Mouse (Mus musculus): ENCODE measurements around the gene Olfr766-ps1. TPM values are rescaled to one million over a fixed set of nuclear protein-coding genes. Genes with fewer than 3 reads are reported as not detected.

Olfr766-ps1 gene
- not detected for polyA plus RNA-seq (2014; fragmentation: Illumina TruSeq; extraction: RNeasy Lipid Tissue Mini Kit (QIAGEN cat#74804); ENCODE audit: low read depth, low replicate concordance)

DNA sequence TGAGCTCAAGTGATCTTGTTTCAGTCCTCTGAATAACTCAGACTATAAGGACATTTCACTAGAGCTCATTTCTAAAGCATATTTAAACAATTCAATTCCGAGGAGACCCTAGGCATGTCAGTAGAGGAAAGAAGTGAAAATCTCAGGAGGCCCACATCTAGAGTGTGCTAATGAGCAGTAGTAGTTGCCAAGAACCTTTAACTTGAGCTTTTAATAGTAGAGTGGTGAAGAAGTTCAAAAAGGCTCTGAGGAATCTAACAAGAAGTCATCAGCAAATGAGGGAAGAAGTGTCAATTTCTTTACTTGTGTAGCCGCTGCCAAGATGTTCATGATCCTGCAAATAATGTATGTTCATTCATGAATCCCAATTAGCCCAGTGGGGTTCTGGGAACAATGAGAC, at the start of gene Olfr766-ps1:
Gene Olfr766-ps1 (minus strand): TSS at position 101 of the 400 bp plus-strand sequence.

GRCm38 (mm10) chr10:129117761-129118160, 49.0 kb upstream of the Olfr766-ps1 start, which contains the start of gene Olfr769:
TSS of gene Olfr769 (minus strand) at chr10:129117861.

GRCm38 (mm10) chr10:129099275-129099674, 30.5 kb upstream of the Olfr766-ps1 start, which contains the start of gene Olfr768:
TSS of gene Olfr768 (minus strand) at chr10:129099375.

GRCm38 (mm10) chr10:129082810-129083209, 14.0 kb upstream of the Olfr766-ps1 start, which contains the start of gene Olfr767:
TSS of gene Olfr767 (minus strand) at chr10:129082910.

GRCm38 (mm10) chr10:129049898-129050297, 18.9 kb downstream of the Olfr766-ps1 start, which contains the start of gene Olfr765:
TSS of gene Olfr765 (minus strand) at chr10:129049998.

DNA sequence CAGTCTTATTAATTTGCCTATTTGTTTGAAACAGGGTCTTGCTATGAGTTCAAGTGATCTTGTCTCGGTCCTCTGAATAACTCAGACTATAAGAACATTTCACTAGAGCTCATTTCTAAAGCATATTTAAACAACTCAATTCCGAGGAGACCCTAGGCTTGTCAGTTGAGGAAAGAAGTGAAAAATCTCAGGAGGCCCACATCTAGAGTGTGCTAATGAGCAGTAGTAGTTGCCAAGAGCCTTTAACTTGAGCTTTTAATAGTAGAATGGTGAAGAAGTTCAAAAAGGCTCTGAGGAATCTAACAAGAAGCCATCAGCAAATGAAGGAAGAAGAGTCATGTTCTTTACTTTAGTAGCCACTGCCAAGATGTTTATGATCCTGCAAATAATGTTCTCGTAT, 29.0 kb downstream of the Olfr766-ps1 start, which contains the start of gene Olfr764-ps1:
Gene Olfr764-ps1 (minus strand): TSS at position 101 of the 400 bp plus-strand sequence.

Other genes with a start within 250 kb of the Olfr766-ps1 start
- 126 TPM for gene Ormdl2, start 247.3 kb downstream of the Olfr766-ps1 start, polyA plus RNA-seq (2014; fragmentation: Illumina TruSeq; extraction: RNeasy Lipid Tissue Mini Kit (QIAGEN cat#74804); ENCODE audit: low read depth, low replicate concordance)
- gene Gdf11, start 177.3 kb downstream of the Olfr766-ps1 start, polyA plus RNA-seq (2014; fragmentation: Illumina TruSeq; extraction: RNeasy Lipid Tissue Mini Kit (QIAGEN cat#74804); ENCODE audit: low read depth, low replicate concordance): not detected
- 7.7 TPM for gene Cd63, start 168.0 kb downstream of the Olfr766-ps1 start, polyA plus RNA-seq (2014; fragmentation: Illumina TruSeq; extraction: RNeasy Lipid Tissue Mini Kit (QIAGEN cat#74804); ENCODE audit: low read depth, low replicate concordance)
- 7.7 TPM for gene Rdh5, start 146.1 kb downstream of the Olfr766-ps1 start, polyA plus RNA-seq (2014; fragmentation: Illumina TruSeq; extraction: RNeasy Lipid Tissue Mini Kit (QIAGEN cat#74804); ENCODE audit: low read depth, low replicate concordance)
- 15.0 TPM for gene Bloc1s1, start 144.9 kb downstream of the Olfr766-ps1 start, polyA plus RNA-seq (2014; fragmentation: Illumina TruSeq; extraction: RNeasy Lipid Tissue Mini Kit (QIAGEN cat#74804); ENCODE audit: low read depth, low replicate concordance)
- gene Itga7, start 135.2 kb downstream of the Olfr766-ps1 start, polyA plus RNA-seq (2014; fragmentation: Illumina TruSeq; extraction: RNeasy Lipid Tissue Mini Kit (QIAGEN cat#74804); ENCODE audit: low read depth, low replicate concordance): 0.69 TPM
- 198 TPM for gene Mettl7b, start 108.0 kb downstream of the Olfr766-ps1 start, polyA plus RNA-seq (2014; fragmentation: Illumina TruSeq; extraction: RNeasy Lipid Tissue Mini Kit (QIAGEN cat#74804); ENCODE audit: low read depth, low replicate concordance)
- not detected for gene Olfr9, start 79.5 kb downstream of the Olfr766-ps1 start, polyA plus RNA-seq (2014; fragmentation: Illumina TruSeq; extraction: RNeasy Lipid Tissue Mini Kit (QIAGEN cat#74804); ENCODE audit: low read depth, low replicate concordance)
- not detected for gene Olfr763, start 58.2 kb downstream of the Olfr766-ps1 start, polyA plus RNA-seq (2014; fragmentation: Illumina TruSeq; extraction: RNeasy Lipid Tissue Mini Kit (QIAGEN cat#74804); ENCODE audit: low read depth, low replicate concordance)
- gene Olfr764-ps1, start 29.1 kb downstream of the Olfr766-ps1 start, polyA plus RNA-seq (2014; fragmentation: Illumina TruSeq; extraction: RNeasy Lipid Tissue Mini Kit (QIAGEN cat#74804); ENCODE audit: low read depth, low replicate concordance): not detected
- gene Olfr765, start 19.0 kb downstream of the Olfr766-ps1 start, polyA plus RNA-seq (2014; fragmentation: Illumina TruSeq; extraction: RNeasy Lipid Tissue Mini Kit (QIAGEN cat#74804); ENCODE audit: low read depth, low replicate concordance): not detected
- not detected for gene Olfr767, start 13.9 kb upstream of the Olfr766-ps1 start, polyA plus RNA-seq (2014; fragmentation: Illumina TruSeq; extraction: RNeasy Lipid Tissue Mini Kit (QIAGEN cat#74804); ENCODE audit: low read depth, low replicate concordance)
- gene Olfr768, start 30.4 kb upstream of the Olfr766-ps1 start, polyA plus RNA-seq (2014; fragmentation: Illumina TruSeq; extraction: RNeasy Lipid Tissue Mini Kit (QIAGEN cat#74804); ENCODE audit: low read depth, low replicate concordance): not detected
- not detected for gene Olfr769, start 48.9 kb upstream of the Olfr766-ps1 start, polyA plus RNA-seq (2014; fragmentation: Illumina TruSeq; extraction: RNeasy Lipid Tissue Mini Kit (QIAGEN cat#74804); ENCODE audit: low read depth, low replicate concordance)
- gene Olfr770, start 70.0 kb upstream of the Olfr766-ps1 start, polyA plus RNA-seq (2014; fragmentation: Illumina TruSeq; extraction: RNeasy Lipid Tissue Mini Kit (QIAGEN cat#74804); ENCODE audit: low read depth, low replicate concordance): not detected
- gene Olfr771, start 95.8 kb upstream of the Olfr766-ps1 start, polyA plus RNA-seq (2014; fragmentation: Illumina TruSeq; extraction: RNeasy Lipid Tissue Mini Kit (QIAGEN cat#74804); ENCODE audit: low read depth, low replicate concordance): not detected
- not detected for gene Olfr772, start 108.9 kb upstream of the Olfr766-ps1 start, polyA plus RNA-seq (2014; fragmentation: Illumina TruSeq; extraction: RNeasy Lipid Tissue Mini Kit (QIAGEN cat#74804); ENCODE audit: low read depth, low replicate concordance)
- not detected for gene Olfr773, start 118.4 kb upstream of the Olfr766-ps1 start, polyA plus RNA-seq (2014; fragmentation: Illumina TruSeq; extraction: RNeasy Lipid Tissue Mini Kit (QIAGEN cat#74804); ENCODE audit: low read depth, low replicate concordance)
- not detected for gene Olfr774, start 167.2 kb upstream of the Olfr766-ps1 start, polyA plus RNA-seq (2014; fragmentation: Illumina TruSeq; extraction: RNeasy Lipid Tissue Mini Kit (QIAGEN cat#74804); ENCODE audit: low read depth, low replicate concordance)
- not detected for gene Olfr775, start 179.4 kb upstream of the Olfr766-ps1 start, polyA plus RNA-seq (2014; fragmentation: Illumina TruSeq; extraction: RNeasy Lipid Tissue Mini Kit (QIAGEN cat#74804); ENCODE audit: low read depth, low replicate concordance)
- not detected for gene Olfr776, start 190.2 kb upstream of the Olfr766-ps1 start, polyA plus RNA-seq (2014; fragmentation: Illumina TruSeq; extraction: RNeasy Lipid Tissue Mini Kit (QIAGEN cat#74804); ENCODE audit: low read depth, low replicate concordance)
- gene Olfr777, start 202.5 kb upstream of the Olfr766-ps1 start, polyA plus RNA-seq (2014; fragmentation: Illumina TruSeq; extraction: RNeasy Lipid Tissue Mini Kit (QIAGEN cat#74804); ENCODE audit: low read depth, low replicate concordance): not detected
- gene Olfr780, start 249.1 kb upstream of the Olfr766-ps1 start, polyA plus RNA-seq (2014; fragmentation: Illumina TruSeq; extraction: RNeasy Lipid Tissue Mini Kit (QIAGEN cat#74804); ENCODE audit: low read depth, low replicate concordance): not detected